Mouse (Mus musculus) lung, postnatal 14 days (tissue): ENCODE data around the gene Kcnab1.

ENCODE experiments used
- DNase-seq: peaks from one replicate; pipeline ENCODE4 v3.0.0; 2021

The Kcnab1 gene

DNA sequence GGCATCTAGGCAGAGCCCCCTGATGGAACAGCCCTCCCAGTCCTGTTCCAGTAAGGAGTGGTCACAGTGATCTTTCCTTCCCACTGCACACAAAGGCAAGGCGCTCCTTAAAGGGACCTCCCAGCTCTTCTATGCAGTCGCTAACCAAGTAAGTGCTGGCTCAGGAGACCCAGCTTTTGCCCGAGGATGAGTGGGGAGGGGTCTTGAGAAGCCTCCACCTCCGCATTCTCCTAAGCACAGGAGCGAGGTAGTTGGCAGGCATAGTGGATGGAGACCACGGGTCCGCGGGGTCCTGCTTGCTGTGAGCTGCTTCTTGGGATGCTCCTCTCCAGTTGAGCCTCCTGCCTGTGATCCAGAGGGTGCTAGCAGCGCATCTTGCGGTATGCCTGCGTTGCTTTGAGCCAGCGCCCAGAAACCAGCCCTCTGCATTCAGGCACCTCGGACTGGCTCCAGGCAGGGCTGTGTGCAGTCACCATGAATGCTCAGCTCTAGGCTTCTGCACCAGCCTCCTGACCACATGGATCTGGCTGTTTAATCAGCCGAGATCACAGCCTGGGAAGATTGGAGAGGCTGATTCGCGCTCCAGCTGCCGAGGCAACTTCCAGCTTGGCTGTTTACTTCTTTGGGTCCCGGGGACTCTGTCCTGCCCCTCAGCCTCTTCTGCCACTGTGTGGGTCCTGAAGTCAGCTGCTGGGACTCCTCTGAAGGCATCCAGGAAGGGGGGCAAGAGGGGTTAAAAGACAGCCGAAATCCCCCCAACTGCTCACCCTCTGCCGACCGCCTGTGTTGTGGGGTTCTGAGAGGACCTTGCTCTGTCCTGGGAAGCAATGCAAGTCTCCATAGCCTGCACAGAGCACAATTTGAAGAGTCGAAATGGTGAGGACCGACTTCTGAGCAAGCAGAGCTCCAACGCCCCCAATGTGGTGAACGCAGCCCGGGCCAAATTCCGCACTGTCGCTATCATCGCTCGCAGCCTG, at the start of gene Kcnab1:
Kcnab1 (plus strand) TSS at position 440 of the 977 bp plus-strand sequence.
- DNase-seq: no peak

DNA sequence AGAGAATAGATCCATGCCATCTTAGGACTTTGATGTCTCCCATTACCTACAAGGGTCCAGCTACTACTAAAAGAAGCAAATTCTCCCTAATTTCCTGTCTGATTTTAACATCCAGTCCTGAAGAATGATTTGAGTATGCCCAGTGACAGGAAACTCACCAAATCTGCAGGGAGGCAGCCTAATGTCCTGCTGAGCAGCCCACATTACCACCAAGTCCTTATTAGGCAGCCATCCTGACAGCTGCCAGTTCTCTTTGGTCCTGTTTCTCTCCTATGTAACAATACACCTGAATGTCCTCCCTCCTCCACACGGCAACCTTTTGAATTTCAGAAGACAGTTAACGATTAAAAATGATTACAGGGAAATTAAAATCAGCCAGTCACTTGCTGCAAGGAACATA, 20.9 kb upstream of the Kcnab1 start:
- DNase-seq: no peak

DNA sequence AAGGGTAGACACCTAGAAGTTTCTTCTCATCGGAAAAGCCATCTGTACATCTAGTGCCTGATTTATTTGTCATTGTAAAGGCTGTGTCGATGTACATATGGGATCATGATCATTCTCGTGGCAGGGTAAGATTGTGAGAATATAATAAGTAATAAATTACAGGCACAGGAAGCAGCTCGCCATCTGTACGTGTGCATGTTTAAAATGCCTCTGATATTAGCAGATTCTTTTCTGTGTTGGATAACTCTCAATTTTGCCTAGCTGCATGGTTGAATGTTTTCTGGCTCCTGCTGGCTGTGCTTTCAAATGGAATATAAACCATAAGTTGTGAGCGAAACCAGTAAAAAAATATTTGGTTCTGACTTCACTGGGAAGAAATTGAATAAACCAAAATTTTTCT, 5.1 kb upstream of the Kcnab1 start:
- no peak for DNase-seq

DNA sequence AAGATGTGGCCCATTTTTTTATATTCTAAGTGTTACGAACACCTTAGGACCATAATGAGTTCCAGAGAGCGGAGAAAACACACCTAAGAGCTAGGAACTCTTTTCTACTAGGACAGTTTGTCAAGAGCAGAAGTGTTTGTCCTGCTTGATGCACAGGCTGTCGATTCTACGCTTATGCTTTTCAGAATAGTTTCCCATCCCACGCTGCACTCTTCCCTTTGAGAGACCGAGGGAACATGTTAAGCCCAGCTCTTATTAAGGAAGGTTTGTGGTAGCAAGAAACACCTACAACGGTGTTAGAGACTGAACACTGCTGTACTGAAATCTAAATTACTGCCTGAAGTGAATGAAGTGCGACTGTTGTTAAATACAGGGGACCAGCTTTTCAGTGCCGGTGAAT, 1.0 kb downstream of the Kcnab1 start:
- no peak for DNase-seq

DNA sequence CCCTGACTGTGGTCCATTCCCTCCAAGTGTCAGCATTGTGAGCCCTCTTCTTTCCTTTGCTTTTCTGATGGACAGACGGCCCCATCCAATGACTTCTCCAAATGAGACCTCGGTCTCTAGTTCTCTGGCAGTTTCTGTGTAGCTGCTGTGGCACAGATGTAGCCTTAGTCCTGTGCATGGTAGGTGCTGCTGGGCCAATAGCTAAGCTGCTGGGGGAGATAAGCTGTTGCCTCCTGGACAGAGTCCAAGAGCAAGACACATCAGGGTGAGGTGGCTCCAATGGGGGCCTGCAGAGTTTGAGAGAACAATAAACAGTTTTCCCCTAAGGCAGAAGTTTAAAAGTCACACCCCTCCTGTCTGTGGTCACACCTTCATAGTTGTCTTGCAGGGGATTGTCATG, 2.0 kb downstream of the Kcnab1 start:
- DNase-seq: no peak

DNA sequence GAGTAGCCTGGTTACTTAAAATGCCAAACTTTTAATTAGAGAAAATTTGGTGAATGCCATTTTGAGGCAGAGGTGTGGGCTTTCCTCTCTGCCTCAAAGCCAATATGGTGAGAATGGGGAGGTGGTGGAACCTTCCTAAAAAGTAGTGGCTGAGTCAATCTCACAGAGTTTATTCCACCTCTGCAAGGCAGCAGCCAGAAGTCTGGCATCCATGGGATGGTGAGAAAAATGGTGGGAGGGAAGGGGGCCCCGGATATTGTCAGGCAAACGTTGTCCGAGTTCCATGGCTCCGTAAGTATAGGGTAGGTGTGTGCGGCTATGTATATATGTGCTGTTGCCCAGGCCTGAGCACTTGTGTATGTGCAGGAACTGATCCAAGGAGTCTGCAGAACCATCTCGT, 6.0 kb downstream of the Kcnab1 start:
- DNase-seq: no peak

DNA sequence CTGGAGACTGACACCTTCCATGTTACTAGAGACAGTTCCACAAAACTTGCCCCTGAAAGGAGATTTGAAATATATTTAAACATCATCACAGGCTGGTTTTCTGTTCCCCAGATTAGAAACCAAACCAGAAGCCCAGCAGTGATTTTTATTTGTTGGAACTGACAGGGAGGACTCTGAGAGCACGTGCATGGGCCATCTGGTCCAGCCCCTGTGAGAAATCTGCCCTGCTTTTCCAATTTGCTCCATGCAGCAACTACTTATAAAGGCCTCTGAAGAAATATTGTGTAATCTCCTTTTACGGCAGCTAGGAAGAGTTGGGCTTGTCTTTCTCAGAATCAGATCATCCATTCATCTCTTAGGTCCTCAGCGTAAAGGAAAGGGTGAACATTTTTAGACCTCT, 7.8 kb downstream of the Kcnab1 start:
- DNase-seq: no peak

DNA sequence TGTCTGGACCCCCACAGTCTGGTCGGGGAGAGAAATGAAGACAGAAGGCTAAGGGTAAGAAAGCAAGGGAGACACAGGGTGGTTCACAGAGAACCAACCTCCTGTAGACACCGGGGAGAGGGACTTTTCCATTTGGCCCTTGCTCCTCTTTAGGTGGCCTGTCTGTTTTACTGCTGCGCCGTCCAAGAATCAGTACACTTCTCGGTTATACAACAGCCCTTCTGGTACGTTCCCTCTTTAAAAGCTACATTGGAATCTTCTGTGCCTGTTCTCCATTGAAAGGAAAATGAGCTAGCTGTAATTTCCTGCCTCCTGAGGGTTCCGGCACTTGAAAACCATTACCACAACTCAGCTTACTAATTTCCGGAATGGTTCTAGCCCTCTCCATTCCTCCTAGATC, 8.2 kb downstream of the Kcnab1 start:
- DNase-seq: no peak

DNA sequence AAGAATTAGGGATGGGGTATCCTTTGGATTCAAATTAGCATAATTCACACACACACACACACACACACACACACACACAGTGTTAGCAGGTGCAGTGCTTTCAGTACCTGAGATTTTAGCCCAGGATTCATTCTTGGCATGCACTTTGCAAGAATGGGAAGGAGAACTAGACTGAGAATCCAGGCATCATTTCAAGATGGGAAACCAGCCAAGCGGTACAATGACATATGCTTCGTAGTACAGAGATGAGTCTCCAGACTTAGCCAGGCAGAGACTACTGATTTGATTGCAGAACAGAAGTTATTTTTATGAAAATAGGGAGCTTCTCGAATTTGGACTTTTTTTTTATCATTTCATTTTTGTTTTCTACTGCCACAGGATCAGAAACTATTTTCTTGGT, 15.8 kb downstream of the Kcnab1 start:
- DNase-seq: no peak

DNA sequence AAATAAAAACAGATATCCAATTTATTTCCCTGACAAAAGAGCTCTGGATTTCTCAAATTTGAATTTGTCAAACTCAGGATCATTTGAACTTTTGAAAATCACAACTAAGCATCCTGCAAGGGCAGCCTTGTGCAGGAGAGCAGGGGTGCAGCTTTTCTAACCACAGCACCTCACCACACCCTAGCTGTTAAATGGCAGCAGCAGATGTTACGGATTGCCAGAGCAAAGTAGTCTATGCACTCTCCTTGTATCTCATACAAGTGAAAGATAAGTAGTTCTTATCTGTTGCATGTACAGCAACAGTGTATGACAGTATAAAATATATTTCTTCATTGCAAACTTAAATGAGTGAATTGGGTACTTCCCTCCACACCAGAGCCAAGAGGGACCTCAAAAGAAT, 20.4 kb downstream of the Kcnab1 start:
- no peak for DNase-seq

DNA sequence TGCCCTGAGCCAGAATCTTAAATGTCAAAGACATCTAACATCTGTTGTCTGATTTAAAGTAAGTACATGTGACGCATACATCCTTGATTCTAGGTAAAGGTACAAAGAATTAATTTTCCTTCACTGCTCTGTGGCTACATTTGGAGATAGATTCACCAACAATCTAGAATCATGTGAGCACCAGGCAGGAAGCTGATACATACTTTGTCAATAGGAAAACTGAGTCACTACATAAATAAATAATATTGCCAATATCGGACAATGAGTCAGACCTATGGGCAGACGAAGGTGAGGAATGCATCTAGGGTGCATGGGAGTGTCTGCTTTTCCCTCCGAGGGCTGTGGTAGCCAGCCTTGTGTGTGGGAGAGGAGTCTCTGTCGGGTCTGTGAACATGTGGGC, 25.7 kb downstream of the Kcnab1 start:
- DNase-seq: no peak

DNA sequence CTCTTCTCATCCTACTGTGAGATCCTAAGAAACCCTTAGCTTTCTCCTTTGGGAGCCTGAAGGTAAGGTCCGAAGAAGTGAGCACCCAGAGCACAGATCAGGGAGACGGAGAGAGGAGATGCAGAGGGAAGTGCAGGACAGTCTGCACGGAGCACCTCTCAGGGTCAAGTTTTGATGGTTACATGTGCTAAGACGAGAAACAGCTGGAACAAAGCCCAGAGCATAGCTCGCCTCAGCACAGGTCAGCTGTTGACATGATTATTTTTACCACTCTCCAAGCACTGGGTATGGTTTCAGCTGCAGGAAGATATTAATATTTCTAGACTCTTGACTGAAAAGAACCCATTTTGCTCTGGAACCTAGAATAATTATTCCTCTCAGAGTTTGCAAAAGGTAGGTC, 27.7 kb downstream of the Kcnab1 start:
- no peak for DNase-seq

DNA sequence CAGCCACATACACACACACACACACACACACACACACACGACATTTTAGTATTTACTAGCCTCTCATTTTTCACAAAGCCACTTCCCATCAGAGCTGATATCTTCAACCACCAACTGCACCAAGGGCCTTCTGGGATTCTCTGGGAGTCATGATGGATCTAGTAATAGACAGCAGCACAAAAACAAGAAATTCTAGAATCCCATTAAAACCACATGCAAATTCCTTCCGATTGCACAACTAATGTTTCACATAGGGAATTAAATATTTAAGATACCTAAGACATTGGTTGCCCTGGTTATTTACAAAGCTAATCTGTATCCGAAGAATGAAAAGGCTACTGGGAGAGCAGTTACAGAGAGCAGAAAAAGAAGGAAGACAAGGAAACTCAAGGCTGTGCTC, 29.6 kb downstream of the Kcnab1 start:
- DNase-seq: no peak

DNA sequence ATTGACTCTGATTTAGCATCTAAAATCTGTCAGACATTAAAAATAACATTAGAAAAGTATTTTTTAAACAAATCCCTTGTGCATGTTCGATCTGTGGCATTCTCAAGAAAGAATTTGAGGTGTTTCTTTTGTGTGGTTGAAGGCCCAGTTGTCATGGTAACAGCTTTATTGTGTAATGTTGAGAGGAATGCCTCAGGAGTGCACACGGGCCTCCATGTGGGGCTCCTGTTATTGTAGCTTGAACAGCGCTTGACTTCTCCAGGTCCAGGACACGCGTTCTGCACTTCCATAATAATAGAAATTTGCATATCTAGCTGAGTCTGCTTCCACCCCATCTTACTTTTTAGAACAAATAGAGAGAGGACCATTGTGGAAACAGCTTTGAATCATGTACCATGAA, 36.0 kb downstream of the Kcnab1 start:
- DNase-seq: no peak

DNA sequence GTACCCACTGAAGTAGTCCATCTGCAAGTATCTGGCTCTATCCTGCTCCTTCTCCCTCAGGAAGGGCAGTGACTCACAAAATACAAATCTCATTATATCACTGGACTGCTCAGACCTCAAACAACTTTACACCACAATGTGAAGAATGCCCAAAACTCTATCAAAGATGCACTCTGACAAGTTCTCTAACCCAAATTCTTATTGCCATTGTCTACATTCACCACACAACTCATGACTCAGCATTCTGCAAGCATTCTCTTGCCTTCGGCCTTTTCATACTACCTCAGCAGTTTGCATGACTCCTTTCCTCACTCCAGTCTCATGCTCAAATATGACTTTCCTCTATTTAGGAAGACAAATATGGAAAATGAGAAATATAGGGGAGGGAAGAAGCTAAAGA, 42.6 kb downstream of the Kcnab1 start:
- DNase-seq: no peak

DNA sequence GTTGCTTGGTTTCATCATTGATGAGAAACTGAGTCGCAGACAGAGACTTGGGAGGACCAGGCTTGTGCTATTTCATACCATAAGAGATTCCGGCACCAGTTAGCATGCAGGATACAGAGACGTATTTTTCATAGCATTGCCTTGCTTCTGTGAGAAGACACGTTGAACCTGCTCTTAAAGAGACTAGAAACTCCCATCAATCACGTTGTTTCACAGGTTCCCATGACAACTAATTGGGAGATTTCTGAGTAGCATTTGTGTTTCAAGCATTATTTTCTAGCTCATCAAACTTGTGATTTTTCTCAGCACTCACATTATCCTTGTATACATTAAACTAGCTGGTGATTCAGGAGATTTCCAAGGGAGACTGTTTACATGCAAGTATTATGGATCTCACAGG, 63.8 kb downstream of the Kcnab1 start:
- no peak for DNase-seq

DNA sequence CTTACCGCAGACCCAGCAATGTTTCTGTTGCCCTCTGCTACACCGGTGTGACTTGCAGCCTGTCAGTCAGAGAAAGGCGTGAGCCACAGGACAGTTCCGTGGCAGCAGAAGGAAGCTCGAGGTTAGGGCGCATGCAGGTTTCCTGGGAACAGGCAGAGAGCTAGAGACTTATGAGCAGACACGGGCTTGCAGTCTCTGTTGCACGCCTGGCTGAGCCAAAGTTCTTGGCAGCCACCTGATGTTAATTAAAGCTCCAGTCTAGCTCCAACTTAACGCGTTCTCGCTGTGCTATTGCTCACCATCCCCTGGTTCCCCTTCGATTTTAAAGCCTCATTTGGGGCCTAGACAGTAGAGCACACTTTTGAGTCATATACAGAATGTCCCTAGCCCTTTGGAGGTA, 65.4 kb downstream of the Kcnab1 start:
- no peak for DNase-seq

DNA sequence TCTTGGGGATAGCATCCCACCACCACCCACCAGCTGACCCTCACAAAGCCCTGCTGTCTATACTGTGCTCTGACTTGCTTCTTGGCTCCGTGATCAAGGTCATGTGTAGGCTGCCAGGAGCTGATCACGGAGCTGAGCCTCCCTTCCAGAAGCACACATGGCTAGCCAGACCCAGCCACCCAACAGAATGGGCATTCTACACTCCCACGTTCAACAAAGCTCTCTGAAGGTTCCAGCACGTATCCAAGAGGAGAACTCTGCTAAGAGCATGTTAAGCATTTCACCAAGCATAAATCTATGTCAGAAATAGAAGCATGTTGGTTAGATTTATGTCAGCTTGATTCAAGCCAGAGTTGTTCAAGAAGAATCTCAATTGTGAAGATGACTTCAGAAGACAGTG, 66.6 kb downstream of the Kcnab1 start:
- no peak for DNase-seq

DNA sequence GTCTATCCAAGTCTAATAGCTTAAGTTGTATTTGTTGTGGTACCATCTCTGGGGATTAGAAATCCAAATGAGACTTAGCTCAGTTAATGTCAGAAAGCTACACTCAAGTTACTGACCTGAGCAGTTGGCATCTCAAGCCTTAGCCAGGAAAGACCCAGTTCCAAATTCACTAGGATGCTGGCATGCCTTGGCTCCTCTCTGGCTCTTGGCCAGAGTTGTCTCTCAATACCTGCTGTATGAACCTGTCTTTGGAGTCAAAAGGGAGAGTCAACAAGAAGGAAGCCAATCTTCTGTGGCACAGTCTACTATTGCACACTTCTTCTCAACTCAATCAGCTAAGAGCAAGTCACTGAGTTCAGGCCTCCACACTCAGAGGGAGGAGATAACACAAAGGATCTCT, 67.7 kb downstream of the Kcnab1 start:
- no peak for DNase-seq

DNA sequence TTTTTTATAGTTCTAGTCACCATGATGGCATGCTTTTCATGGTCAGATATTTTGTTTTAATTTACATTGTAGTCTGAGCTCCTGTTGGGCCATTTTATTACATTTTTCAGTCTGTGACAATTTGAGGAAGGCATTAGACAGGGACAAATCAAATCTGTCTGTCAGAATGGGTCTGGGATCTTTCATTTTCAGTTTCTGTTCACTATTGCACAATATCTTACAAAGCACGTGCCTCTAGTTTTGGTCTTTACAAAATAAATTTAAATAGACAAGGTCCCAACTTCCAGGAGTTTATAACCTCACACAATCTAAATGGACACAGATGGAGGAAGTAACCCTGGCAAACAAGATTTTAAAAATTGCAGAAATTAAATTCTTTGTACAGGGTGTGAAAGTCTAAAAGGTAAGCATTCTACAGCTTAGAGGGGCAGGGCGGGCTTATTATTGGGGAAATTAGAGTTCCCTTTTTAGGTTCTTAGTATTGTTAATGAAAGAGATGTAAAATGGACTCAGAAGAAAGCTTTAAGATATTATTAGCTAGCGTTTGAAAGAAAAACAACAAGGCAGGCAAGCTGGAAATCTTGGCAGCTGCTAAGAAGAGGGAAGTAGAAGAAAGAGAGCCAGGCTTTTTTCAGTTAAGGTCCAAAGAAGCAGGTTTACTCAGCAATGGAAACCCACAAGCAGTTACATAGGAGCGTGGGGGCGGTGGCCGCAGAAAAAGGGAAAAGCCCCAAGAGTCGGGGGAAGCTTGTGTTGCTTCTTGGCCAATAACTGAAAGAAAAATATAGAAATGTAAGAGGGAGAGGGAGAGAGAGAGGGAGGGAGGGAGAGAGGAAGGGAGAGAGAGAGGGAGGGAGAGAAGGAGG, 78.9 kb downstream of the Kcnab1 start:
- no peak for DNase-seq

DNA sequence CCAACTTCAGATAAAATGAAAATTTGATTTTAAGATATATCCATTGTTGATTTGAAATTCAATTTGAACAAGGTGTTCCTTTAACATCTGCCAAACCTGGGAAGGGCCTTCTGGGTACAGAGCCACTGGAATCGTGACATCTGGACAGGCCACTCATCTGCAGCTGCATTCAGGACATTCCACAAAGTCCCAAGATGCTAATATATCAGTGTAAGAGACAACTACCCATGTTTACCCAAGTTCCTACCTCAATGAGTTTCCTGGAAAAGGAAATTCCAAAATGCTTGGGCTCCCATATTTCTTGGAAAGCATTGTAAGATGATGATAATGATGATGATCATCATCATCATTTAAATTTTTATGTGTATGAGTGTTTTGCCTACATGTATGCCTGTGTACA, 91.4 kb downstream of the Kcnab1 start:
- no peak for DNase-seq

DNA sequence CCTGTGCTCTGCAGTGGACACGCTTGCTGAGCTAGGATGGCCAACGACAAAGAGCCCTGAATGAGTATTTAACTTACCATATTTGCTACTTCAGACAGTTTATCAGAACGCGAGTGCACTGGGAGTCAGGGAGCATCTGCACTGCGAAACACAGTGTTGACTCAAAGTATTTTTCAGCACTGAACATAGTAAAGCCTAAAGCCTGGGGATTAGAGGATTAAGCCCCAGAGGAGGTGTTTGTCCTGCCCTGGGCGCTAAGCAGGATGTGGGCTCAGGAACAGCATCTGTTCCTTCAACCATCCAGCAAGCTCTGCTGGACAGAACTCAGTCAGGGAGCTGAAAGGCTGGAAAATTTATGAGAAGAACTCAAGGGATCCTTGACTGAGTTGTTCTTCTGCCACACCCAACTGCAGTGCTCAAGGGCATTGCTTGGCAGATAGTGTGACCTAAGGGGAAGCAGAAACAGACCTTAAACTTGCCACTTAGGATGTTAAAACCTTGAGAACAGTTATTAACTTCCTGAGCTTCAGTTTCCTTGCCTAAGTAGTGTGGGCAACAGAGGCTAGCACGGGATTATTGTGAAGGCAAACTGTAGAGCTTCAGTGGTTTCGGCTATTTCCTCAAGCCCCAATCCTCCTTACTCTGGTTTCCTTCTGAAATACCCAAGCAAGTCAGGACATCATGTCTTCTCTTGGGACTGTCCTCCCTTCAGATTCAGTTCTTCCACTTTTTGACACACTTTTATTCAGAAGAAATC, 94.4 kb downstream of the Kcnab1 start:
- no peak for DNase-seq

DNA sequence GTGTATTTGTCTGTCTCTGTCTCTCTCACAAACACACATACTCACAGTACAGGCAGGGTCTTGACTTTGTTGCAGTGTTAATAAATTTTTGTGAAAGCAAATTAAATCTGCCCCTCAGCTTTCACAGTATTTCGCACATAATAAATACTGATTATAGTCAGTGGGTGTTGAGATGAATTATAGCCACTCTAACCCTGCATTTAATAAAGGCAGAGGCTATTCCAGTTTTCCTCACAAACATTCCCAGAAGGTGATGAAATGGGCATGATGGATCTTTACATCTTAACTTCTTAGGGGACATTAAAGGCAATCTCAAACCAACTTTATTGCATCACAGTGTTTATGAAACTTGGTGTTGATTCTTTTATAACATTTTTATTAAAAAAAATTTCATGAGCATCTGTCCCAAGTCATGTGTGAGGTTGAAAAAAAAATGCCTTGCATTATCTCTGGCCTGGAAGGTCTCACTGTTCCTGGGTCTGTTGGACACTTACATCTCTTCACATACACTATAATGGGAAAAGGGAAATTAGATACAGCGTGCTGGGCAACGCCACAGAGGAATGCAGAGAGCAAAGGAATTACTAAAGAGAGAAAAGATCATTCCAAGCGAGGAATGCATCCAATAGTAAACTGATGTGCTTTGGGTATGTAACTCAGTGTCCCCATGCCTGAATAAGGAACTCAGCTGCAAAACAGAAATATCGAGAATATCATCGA, 95.3 kb downstream of the Kcnab1 start:
- no peak for DNase-seq
